Mouse (Mus musculus) MEL (cell line): ENCODE measurements around the gene Pdxk. TPM values are rescaled to one million over a fixed set of nuclear protein-coding genes. Genes with fewer than 3 reads are reported as not detected.

Experiments used
- DNase-seq: peaks from one replicate; pipeline ENCODE4 v3.0.0; 2011; ENCODE audit warnings: low read depth, low spot score
- H3K27ac ChIP-seq: 2 replicates; pipeline ENCODE4 v1.5.1; 2012; ENCODE audit warnings: low read depth, mild to moderate bottlenecking, control low read depth, low read length, moderate library complexity; ENCODE audit not compliant: control insufficient read depth
- H3K27me3 ChIP-seq, 2 experiments: fragments of 150-350 bp in 1 of 2; sonication (generic) in 1 of 2; 2 replicates each; pipeline ENCODE4 v1.6.1; 2012; ENCODE audit warnings: low read length in 2 of 2, mild to moderate bottlenecking in 2 of 2, improper control_type of control experiment in 1 of 2, moderate library complexity in 1 of 2; ENCODE audit not compliant: insufficient read depth in 2 of 2, control insufficient read depth in 1 of 2
- H3K36me3 ChIP-seq, 2 experiments: 2 replicates each; pipeline ENCODE4 v1.6.1; 2012 to 2014; ENCODE audit warnings: low read length in 2 of 2, improper control_type of control experiment in 1 of 2, inconsistent platforms in 1 of 2, mild to moderate bottlenecking in 1 of 2; ENCODE audit not compliant: insufficient read depth in 2 of 2, control insufficient read depth in 1 of 2
- H3K4me1 ChIP-seq, 2 experiments: fragments of 150-350 bp in 1 of 2; sonication (generic) in 1 of 2; 2 replicates each; pipeline ENCODE4 v1.6.1; 2012; ENCODE audit warnings: low read length in 2 of 2, improper control_type of control experiment in 1 of 2, mild to moderate bottlenecking in 1 of 2; ENCODE audit not compliant: insufficient read depth in 2 of 2, control insufficient read depth in 1 of 2
- H3K4me3 ChIP-seq, 2 experiments: fragments of 150-350 bp in 1 of 2; sonication (generic) in 1 of 2; 2 replicates each; pipeline ENCODE4 v1.5.1; 2012; ENCODE audit warnings: low read depth in 2 of 2, low read length in 2 of 2, mild to moderate bottlenecking in 2 of 2, moderate library complexity in 2 of 2, control low read depth in 1 of 2, improper control_type of control experiment in 1 of 2; ENCODE audit not compliant: control insufficient read depth in 1 of 2, insufficient read depth in 1 of 2
- H3K79me2 ChIP-seq: 2 replicates; pipeline ENCODE4 v1.6.1; 2012; ENCODE audit warnings: mild to moderate bottlenecking, low read length, moderate library complexity; ENCODE audit not compliant: control insufficient read depth, poor library complexity, insufficient read depth
- H3K9ac ChIP-seq: 2 replicates; pipeline ENCODE4 v1.6.1; 2012; ENCODE audit warnings: low read depth, mild to moderate bottlenecking, control low read depth, low read length, moderate library complexity; ENCODE audit not compliant: control insufficient read depth, poor library complexity, severe bottlenecking
- H3K9me3 ChIP-seq: fragments of 150-350 bp; sonication (generic); replicated peaks from 2 replicates; pipeline ENCODE4 v1.6.1; 2012; ENCODE audit warnings: mild to moderate bottlenecking, low read length, improper control_type of control experiment, moderate library complexity; ENCODE audit not compliant: insufficient read depth
- BHLHE40 ChIP-seq: IDR thresholded peaks from 2 replicates; pipeline ENCODE4 v1.6.1; 2012; ENCODE audit warnings: low read depth, mild to moderate bottlenecking, inconsistent platforms, low read length, improper control_type of control experiment, borderline replicate concordance
- CHD1 ChIP-seq: IDR thresholded peaks from 2 replicates; pipeline ENCODE4 v1.6.1; 2012; ENCODE audit warnings: low read depth, mild to moderate bottlenecking, inconsistent platforms, low read length, improper control_type of control experiment
- CTCF ChIP-seq, 3 experiments: IDR thresholded peaks in 2 of 3; conservative IDR thresholded peaks in 1 of 3; 2 replicates each; pipeline ENCODE4 v1.5.1; 2011 to 2012; ENCODE audit warnings: low read length in 3 of 3, low read depth in 2 of 3, mild to moderate bottlenecking in 2 of 3, improper control_type of control experiment in 1 of 3, inconsistent platforms in 1 of 3, mixed read lengths in 1 of 3, moderate library complexity in 1 of 3; ENCODE audit not compliant: control insufficient read depth in 1 of 3, insufficient read depth in 1 of 3, poor library complexity in 1 of 3, severe bottlenecking in 1 of 3
- E2F4 ChIP-seq: IDR thresholded peaks from 2 replicates; pipeline ENCODE4 v1.6.1; 2011; ENCODE audit warnings: low read depth, low read length, improper control_type of control experiment, borderline replicate concordance
- ELF1 ChIP-seq: IDR thresholded peaks from 2 replicates; pipeline ENCODE4 v1.6.1; 2014; ENCODE audit warnings: low read depth, mild to moderate bottlenecking, inconsistent platforms, low read length, improper control_type of control experiment, moderate library complexity
- EP300 ChIP-seq, 2 experiments: IDR thresholded peaks; 2 replicates each; pipeline ENCODE4 v1.6.1; 2011; ENCODE audit warnings: improper control_type of control experiment in 2 of 2, low read length in 2 of 2, low read depth in 1 of 2, mild to moderate bottlenecking in 1 of 2
- JUND ChIP-seq: IDR thresholded peaks from 2 replicates; pipeline ENCODE4 v1.6.1; 2011; ENCODE audit warnings: low read depth, mild to moderate bottlenecking, improper control_type of control experiment, low read length
- KAT2A ChIP-seq: conservative IDR thresholded peaks from 2 replicates; pipeline ENCODE4 v1.6.1; 2012; ENCODE audit warnings: low read depth, low read length, improper control_type of control experiment, inconsistent platforms
- MAX ChIP-seq: IDR thresholded peaks from 2 replicates; pipeline ENCODE4 v1.6.1; 2011; ENCODE audit warnings: low read length, improper control_type of control experiment
- MYC ChIP-seq: IDR thresholded peaks from 2 replicates; pipeline ENCODE4 v1.6.1; 2011; ENCODE audit warnings: low read depth, mild to moderate bottlenecking, low read length, improper control_type of control experiment, moderate library complexity
- NELFE ChIP-seq: IDR thresholded peaks from 2 replicates; pipeline ENCODE4 v1.6.1; 2011; ENCODE audit warnings: low read depth, low read length, improper control_type of control experiment
- NRF1 ChIP-seq: IDR thresholded peaks from 2 replicates; pipeline ENCODE4 v1.6.1; 2014; ENCODE audit warnings: low read depth, mild to moderate bottlenecking, inconsistent platforms, low read length, improper control_type of control experiment, moderate library complexity; ENCODE audit not compliant: poor library complexity, insufficient read depth, severe bottlenecking
- POLR2AphosphoS2 ChIP-seq: IDR thresholded peaks from 2 replicates; pipeline ENCODE4 v1.6.1; 2011; ENCODE audit warnings: low read length, improper control_type of control experiment
- SIN3A ChIP-seq: IDR thresholded peaks from 2 replicates; pipeline ENCODE4 v1.6.1; 2012; ENCODE audit warnings: low read length, improper control_type of control experiment, inconsistent platforms
- TAL1 ChIP-seq: IDR thresholded peaks from 2 replicates; pipeline ENCODE4 v1.6.1; 2012; ENCODE audit warnings: mild to moderate bottlenecking, inconsistent platforms, low read length, moderate library complexity, mixed read lengths
- TBP ChIP-seq: IDR thresholded peaks from 2 replicates; pipeline ENCODE4 v1.8.0; 2011; ENCODE audit warnings: low read depth, low read length, improper control_type of control experiment
- USF1 ChIP-seq: IDR thresholded peaks from 2 replicates; pipeline ENCODE4 v1.6.1; 2014; ENCODE audit warnings: low read depth, mild to moderate bottlenecking, inconsistent platforms, low read length, improper control_type of control experiment, moderate library complexity
- ZC3H11A ChIP-seq: IDR thresholded peaks from 2 replicates; pipeline ENCODE4 v1.6.1; 2012; ENCODE audit warnings: low read depth, mild to moderate bottlenecking, inconsistent platforms, low read length, improper control_type of control experiment
- ZKSCAN1 ChIP-seq: IDR thresholded peaks from 2 replicates; pipeline ENCODE4 v1.6.1; 2012; ENCODE audit warnings: low read depth, mild to moderate bottlenecking, inconsistent platforms, low read length, improper control_type of control experiment, moderate library complexity
- polyA plus RNA-seq, 2 experiments: library from polyadenylated mRNA; stranded (reverse) in 1 of 2; unstranded in 1 of 2; fragments of >175 nt in 1 of 2; fragments of >200 nt in 1 of 2; gene quantifications; 2 replicates each; pipeline versions ENCODE4 v1.2.1 to v1.2.4; 2012; ENCODE audit warnings: low replicate concordance in 2 of 2, low read depth in 1 of 2; ENCODE audit not compliant: insufficient read length in 2 of 2, insufficient read depth in 1 of 2, missing spikeins in 1 of 2
- total RNA-seq: library from RNA; depleted of rRNA; stranded (reverse); fragments of 300-350 nt; gene quantifications from 2 replicates; pipeline ENCODE4 v1.2.3, GENCODE M21; 2012

Gene Pdxk
- total and polyA plus RNA-seq, 3 experiments = 28.7 to 29.3 TPM; not detected in 1

GRCm38 (mm10) chr10:78476821-78477220 is 12.0 kb upstream of the Pdxk start (continued):
- TF ChIP-seq ZC3H11A (no peak), JUND (no peak), NELFE (no peak), CHD1 (no peak), SIN3A (peak; percentile 83), TAL1 (no peak), KAT2A (no peak), POLR2AphosphoS2 (no peak), USF1 (peak; percentile 86), NRF1 (no peak), MAX (peak; percentile 86)
- TF ChIP-seq, all 39 proteins: peak for 17

GRCm38 (mm10) chr10:78474759-78475158 is 10.0 kb upstream of the Pdxk start:
- Histone ChIP-seq H3K27me3 (no peaks in the 10 kb centered on the region), H3K4me3 (no peak overlapping the region), H3K9me3 (no peaks in the 10 kb centered on the region), H3K4me1 (peaks cover 14 to 43% of the 10 kb centered on the region in 2 experiments), H3K9ac (no peak overlapping the region), H3K27ac (no peak overlapping the region), H3K79me2 (no peaks in the 10 kb centered on the region), H3K36me3 (peaks cover 0 to 8% of the 10 kb centered on the region in 2 experiments; a peak in 2 of 4 replicates)
- no peak for DNase-seq
- TF ChIP-seq NELFE (no peak), CTCF (IDR thresholded peaks at IDR 0.05 in 2 of 3, conservative IDR thresholded peaks at IDR 0.05 in 1 of 3; ENCODE audit: control insufficient read depth in 1 of 3, insufficient read depth in 1 of 3, low read depth in 2 of 3, low read length in 3 of 3, poor library complexity in 1 of 3, severe bottlenecking in 1 of 3) (no peak), ZKSCAN1 (no peak), MYC (no peak), E2F4 (no peak), TBP (no peak), BHLHE40 (no peak), MAX (no peak)

GRCm38 (mm10) chr10:78473434-78473833 is 8.7 kb upstream of the Pdxk start:
- Histone ChIP-seq H3K27ac (no peak overlapping the region), H3K79me2 (no peaks in the 10 kb centered on the region), H3K36me3 (peaks cover 0 to 8% of the 10 kb centered on the region in 2 experiments; a peak in 2 of 4 replicates), H3K9ac (no peak overlapping the region), H3K27me3 (no peaks in the 10 kb centered on the region), H3K4me3 (no peak overlapping the region), H3K4me1 (peaks cover 14 to 36% of the 10 kb centered on the region in 2 experiments), H3K9me3 (no peaks in the 10 kb centered on the region)
- TF ChIP-seq EP300 (IDR thresholded peaks at IDR 0.05; ENCODE audit: low read depth in 1 of 2, low read length in 2 of 2) = no peak
- TF ChIP-seq MYC = no peak
- no peak for TF ChIP-seq KAT2A
- TF ChIP-seq ELF1 = no peak
- TF ChIP-seq SIN3A = no peak
- DNase-seq = no peak
